Mouse (Mus musculus): ENCODE results near the gene OR5BS1P.

- no peak for TF ChIP-seq EP300 (optimal IDR thresholded peaks at IDR 0.05)
- no peak for TF ChIP-seq CTCF (IDR thresholded peaks at IDR 0.05; ENCODE audit: low read depth)
Measured at GRCm38 (mm10) chr15:98474958-98475357, 5.3 kb downstream of the OR5BS1P start.

All from stomach, postnatal 0 days (tissue).